Mouse (Mus musculus): ENCODE measurements around the gene Hip1r.

Gene Hip1r

DNA sequence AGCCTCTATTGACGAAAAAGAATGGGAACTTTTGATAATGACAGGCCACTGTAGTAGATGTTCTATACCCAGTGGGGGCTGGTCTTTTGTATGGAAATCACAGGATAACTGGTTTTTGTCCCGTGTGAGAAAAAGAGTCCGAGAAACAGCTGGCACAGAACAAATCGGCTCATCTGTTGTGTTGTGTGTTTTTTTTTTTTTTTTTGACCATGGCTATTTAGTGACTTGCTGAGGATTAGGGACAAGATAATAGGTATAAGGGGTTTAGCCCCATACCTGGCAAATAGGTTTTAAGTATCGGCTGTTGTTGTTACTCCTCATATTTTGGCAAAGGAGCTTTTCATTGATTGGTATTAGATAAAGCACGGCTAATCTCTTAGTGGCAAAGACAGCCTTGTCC, 975 bp upstream of the Hip1r start:
- DNase-seq (ENCODE audit: extremely low spot score, low read depth, low spot score) = no peak

DNA sequence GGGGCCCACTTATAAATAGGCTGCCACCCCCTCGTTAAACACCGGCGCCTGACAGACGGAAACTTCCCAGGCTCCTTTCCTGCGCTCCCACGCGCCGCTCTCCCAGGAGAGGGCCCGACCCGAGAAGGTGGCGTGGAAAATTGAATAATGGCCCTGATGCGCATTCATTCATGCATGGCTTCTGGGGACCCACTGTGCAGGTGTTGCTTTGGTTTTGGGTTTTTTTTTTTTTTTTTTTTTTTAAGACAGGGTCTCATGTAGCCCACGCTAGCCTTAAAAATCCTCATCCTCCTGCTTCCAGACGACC, 704 bp downstream of the Hip1r start:
- DNase-seq (ENCODE audit: extremely low spot score, low read depth, low spot score) = no peak

DNA sequence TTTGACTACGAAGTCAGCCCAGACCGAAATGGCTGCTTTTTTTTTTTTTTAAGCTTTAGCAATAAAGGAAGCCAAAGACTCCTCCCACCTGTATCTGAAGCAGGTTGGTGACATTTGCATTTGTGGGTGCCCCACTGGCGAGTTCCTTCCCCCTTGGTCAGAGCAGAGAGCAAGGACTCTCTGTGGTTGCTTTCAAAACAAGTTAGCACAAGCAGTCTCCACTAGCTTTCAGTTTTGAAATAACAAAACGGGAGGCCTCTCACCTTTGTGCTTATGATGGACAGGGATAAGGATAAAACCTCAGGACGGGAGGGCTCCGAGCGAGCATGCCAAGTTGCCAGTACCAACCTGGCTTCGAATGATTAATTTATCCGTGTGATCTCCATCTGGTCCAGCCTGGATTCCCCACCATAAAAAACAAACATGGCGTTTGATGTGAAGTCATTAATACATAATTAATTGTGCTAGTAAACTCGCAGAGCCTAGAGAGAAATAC, 1.2 kb downstream of the Hip1r start:
- no peak for DNase-seq (ENCODE audit: extremely low spot score, low read depth, low spot score)

DNA sequence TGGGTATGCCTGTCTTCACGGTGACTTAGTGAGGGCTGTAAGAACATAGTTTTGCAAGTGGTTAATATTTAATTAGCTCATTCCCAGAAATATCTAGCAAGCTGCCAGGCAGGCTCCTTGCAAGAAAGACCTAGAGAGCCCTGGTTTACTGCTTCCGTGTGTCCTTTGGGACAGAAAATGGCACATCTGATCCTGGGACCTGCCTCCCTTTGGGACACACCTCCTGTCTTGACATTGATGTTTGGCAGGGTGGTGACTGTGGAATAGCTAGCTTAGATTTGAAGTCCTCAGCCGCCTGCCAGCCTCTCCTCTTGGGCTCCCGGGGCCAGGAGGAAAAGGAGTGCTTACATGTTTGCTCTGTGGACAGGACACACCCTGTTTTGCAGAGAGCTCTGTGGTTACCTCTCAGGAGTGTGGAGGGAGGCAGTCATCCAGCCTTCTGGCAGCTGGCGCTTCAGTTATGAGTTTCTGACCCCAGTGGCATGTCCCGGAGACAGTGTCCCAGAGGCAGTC, 2.3 kb downstream of the Hip1r start:
- no peak for DNase-seq (ENCODE audit: extremely low spot score, low read depth, low spot score)

DNA sequence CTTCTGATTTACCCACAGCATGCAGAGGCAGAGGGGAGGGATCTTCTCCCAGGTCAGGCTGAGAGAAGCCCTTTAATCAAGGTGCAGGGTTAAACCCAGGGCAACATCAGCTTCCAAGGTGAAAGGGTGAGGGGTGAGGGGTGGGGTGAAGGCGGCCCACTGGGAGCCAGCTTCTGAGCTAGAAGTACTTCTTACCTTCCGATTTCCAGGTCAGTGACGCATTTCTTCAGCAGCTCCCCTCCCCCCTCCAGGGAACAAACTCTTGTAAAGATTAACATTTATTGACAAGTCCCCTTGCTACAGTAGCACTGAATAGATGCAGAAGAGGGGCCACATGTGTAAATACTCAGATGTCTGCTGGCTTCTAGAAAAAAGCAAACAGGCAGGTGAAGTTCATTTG, 3.8 kb downstream of the Hip1r start:
- no peak for DNase-seq (ENCODE audit: extremely low spot score, low read depth, low spot score)

DNA sequence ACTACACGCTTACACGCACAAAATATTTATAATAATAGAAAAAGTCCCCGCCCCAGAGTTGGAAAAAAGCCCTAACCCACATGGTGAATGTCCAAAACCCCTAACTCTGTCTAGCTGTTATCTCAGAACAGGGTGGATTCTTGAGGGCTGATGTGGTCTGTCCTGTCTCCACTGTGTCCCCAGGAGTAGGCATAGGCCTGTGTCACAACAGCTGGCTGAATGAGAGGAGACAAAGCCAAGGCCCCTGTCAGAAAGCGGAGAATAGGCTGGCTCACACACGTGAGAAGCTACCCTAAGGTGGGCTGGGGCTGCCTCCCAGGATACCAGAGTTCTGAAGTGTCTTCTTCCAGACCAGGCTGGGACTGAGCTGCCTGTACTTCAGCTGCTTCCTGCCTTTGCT, 4.7 kb downstream of the Hip1r start:
- no peak for DNase-seq (ENCODE audit: extremely low spot score, low read depth, low spot score)

DNA sequence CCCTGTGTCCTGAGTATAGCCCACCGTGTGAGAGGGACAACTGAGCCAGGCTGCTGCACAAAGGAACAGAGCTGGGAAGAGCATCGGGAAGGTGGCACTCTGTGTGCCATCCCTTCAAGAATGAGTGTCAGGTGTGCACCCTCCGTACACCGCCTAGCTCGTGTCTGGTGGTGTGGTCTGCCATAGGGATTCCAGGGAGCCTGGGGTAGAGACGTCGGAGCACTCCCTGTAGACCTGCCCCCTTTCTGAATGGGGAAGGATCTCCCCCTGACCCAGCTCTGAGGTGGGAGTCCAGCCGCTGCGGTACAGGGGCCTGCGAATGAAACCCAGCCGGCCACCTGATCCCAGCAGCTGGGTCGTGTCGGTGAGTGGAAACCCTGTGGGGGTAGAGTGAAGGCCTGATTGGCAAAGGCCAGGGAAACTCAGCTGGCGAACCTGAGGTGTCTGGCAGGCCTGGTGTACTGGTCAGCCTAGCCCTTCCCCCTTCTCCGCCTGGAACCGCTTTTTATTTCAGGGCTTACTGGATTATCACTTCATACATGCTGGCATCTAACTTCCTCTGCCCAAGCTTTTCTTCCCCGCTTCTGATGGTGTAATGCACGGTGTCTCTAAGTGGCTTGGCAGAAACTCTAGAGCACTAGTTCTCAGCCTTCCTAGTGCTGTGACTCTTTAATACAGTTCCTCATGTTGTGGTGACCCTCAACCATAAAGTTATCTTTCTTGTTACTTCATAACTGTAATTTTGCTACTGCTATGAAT, 6.0 kb downstream of the Hip1r start:
- DNase-seq (ENCODE audit: extremely low spot score, low read depth, low spot score) = no peak

DNA sequence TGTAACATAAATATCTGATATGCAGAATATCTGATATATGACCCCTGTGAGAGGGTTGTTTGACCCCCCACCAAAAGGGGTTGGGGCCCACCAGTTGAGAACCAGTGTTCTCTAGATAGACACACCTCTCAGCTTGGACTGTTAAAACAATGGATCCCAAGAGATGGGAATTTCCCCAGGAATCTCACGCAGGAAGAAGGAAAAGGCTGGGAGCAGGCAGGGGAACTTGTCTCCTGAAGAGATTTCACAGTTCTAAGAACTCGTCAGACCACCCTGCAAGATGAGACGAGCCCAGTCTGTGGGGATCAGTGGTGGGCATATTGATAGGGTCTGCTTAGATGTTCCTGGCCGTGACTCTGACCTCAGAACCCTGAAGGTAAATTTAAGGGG, 6.5 kb downstream of the Hip1r start:
- no peak for DNase-seq (ENCODE audit: extremely low spot score, low read depth, low spot score)

DNA sequence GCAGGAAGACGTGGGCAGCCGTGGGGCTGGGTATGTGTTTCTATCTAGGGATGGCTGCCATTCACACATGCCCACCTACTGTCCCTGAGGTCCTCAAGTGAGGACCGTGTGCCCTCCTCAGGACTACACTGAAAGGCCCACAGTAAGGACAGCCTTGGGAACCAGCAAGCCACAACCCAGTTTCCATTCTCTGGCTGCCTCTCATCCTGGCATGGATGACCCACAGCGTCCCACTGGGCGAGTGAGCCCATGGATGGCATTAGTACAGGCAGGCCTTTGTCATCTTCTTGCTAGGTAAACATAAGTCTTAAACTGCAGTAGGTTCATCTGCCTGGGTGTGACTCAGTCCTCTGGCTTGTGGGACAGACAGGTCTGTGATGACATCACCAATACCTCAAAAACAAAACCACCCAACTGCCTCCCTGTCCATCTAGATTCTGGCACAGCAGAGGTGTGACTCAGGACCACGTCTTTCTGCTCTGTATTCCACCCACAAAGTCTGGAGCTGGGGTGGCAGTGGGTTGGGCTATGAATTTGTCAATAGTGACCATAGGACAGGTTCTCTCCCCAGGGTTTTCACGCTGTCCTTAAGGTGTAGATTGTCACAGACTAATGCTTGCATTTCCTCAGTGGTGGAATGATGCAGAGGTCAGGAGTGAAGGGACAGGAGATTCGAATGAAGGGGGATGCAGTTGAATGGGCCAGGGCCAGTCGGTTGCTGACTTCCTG, 7.3 kb downstream of the Hip1r start:
- no peak for DNase-seq (ENCODE audit: extremely low spot score, low read depth, low spot score)

DNA sequence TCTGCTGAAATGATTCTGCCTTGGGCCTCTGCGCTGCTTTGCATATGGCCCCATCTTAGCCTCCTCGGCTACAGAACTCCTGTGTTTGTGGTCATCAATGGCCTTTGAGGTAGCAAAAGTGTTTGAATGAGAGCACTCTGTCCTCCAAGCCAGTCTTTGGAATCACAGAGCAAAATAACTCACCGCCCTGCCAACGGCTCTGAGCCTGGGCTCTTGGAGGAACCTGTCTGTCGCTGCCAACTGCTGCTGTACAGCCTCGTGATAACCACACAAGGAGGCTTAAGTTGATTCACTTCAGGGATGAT, 7.8 kb downstream of the Hip1r start:
- DNase-seq (ENCODE audit: extremely low spot score, low read depth, low spot score) = no peak

DNA sequence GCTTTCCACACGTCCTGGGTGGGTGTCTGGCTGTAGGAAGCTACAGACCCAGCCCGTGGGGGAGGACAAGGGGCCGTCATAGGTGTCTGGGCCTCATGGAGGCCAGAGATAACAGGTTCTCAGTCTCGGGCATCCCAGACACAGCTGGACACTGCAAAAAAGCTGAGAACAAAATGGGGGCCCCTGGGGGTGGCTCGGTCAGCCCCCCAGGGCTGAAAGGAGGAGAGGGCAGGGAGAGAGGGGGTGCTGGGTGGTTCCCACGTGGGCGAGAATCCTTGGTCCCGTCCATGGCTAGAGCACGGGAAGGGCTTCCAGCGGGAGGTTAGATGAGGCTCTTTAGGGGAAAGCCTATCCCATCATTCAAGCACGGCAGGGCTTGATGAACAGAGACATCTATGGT, 9.4 kb downstream of the Hip1r start:
- DNase-seq (ENCODE audit: extremely low spot score, low read depth, low spot score) = no peak

DNA sequence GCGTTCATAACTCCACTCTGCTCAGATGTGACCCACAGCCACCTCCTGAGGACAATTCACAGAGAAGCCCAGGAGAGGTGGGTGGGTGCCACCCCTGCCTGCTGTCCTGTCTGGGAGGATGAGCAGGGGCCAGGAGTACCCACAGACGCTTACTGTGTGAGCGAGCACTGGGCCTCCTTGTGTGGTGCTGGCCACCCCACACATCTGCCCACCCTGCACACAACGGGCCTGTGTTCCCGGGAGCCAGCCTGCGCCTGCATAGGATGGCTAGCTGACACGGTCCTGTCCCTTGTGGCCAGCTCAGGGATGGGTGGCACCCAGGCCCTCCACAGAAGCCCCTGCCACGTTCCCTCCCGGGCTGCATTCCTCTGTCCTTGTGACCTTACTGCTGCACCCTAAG, 12.0 kb downstream of the Hip1r start:
- DNase-seq (ENCODE audit: extremely low spot score, low read depth, low spot score) = no peak

DNA sequence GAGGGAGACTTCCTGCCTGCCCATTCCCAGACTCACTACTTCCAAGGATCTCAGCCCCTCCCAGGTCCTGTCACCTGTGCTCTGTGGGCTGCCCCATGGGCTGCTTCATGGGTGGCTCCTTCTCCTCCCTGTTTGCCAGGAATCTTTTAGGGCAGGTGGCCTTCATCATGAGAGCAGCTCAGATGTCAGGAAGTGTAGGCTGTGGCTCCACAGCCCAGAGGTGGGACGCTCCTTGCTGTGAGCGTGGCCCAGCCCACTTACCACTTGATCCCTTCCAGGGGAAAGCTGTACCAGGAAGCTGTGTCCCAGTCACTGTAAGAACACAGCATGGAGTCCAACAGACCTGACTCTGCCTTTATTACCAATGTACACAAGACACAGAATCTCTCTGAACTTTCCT, 13.5 kb downstream of the Hip1r start:
- DNase-seq (ENCODE audit: extremely low spot score, low read depth, low spot score) = no peak

DNA sequence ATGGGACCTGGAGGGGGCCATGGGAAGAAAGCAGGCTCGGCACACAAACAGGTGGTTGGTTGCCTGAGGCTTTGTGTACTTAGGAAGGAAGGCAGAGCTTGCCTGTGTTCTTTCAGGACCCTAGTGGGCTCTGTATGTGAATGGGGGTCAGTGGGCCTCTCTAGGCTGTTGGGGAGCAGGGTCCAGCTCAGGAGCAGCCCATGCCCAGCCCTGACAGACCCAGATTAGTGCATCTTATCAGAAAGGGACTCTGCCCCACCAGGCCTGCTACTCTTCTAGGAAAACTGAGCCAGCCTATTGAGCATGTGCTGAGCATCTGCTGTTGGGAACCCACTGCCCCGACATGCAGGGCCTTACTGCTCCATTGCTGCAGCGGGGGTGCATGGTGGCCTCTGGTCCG, 14.1 kb downstream of the Hip1r start:
- no peak for DNase-seq (ENCODE audit: extremely low spot score, low read depth, low spot score)

DNA sequence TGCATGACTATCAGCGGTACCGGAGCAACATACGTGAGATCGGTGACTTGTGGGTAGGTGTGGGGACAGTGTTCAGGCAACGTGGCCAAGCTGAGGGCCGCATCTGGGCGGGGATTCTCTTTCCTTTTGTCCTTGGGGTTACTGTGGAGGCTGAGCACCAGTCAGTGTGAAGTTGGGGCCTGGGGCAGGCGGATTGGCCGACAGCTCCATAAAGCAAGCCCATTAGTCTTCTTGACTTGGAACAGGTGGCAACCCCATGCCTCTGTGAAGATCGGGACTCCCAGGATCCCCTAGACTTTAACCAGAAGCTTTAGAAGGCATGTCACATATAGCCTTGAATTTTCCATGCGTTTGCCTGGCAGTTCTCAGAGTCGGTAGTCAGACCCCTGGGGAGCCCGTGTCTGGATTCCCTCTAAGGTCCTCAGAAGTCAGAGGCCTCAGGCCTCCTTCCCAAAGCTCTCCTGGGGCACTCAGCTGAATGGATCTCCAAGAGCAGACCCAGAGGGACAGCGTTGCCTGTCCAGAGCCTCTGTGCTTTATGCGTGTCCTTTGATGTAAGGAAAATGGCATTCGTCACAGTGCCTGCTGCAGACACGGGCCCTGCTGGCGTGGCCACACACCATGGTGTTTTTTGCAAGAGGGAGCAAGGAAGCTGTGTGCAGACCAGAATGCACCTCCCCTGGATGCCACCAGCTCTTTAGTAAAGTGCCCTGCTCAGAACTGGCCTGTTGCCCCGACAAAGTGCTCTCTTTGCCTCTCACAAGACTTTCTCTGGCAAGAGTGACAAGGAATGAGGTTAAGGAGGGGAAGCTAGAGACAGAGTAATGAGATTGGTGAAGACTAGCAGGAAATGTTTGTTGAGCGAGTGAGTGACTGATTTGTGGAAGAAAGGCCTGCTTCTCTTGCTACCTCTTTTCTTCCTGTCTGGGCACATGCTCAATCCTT, 16.8 kb downstream of the Hip1r start:
- no peak for DNase-seq (ENCODE audit: extremely low spot score, low read depth, low spot score)

DNA sequence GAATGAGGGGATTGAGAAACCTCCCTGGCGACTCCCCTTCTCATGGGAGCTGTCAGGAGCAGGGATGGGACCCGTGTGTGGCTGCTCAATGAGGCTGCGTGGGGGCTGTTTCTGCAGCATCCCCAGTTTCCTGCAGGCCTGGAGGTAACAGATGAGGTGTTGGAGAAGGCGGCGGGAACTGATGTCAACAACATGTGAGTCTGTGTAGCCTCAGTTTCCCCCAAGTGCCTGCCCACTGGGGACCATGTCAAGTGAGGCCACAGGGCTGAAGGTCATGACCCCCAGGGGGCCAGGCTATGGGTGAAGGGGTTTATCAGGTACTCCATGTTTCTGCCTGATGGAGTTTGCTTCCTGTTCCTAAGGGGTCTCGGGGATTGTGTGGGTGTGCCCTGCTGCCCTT, 17.9 kb downstream of the Hip1r start:
- DNase-seq (ENCODE audit: extremely low spot score, low read depth, low spot score) = no peak

DNA sequence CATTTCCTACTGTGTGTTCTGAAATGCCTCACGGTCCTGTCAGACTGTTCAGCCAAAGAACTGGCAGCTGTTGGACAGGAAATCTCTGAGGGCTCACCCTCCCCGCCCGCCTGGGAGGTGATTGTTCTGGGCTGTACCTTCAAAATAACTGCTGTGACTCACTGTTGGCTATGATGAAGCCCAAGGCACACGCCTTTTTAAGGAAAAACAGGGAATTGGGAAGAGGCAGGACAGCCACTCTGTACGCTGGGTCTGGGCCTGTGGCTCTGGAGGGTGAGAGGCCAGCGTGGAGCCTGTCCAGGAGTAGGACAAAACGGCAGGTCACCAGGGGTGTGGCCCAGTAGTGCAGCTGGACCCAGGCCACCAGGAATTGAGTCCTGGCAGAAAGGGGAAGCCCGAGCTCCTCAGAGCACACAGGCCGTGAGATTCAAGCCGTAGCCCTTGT, 18.8 kb downstream of the Hip1r start:
- no peak for DNase-seq (ENCODE audit: extremely low spot score, low read depth, low spot score)

DNA sequence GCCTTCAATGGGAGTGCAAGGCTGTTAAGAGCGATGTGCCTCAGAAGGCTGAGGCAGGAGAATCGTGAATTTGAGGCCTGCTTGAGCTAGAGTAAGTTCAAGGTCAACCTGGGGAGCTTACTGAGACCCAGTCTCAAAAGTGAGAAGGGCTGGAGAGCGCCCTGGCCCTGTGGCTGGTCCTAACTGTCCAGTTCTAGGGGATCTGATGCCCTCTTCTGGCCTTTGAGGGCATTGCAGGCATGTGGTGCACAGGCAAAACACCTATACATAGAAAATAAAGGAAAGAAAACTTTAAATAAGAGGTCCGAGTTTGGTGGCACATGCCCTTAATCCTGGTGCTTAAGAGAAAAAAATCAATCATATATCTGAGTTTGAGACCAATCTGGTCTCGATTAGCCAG, 19.4 kb downstream of the Hip1r start:
- DNase-seq (ENCODE audit: extremely low spot score, low read depth, low spot score) = peak; percentile 58

DNA sequence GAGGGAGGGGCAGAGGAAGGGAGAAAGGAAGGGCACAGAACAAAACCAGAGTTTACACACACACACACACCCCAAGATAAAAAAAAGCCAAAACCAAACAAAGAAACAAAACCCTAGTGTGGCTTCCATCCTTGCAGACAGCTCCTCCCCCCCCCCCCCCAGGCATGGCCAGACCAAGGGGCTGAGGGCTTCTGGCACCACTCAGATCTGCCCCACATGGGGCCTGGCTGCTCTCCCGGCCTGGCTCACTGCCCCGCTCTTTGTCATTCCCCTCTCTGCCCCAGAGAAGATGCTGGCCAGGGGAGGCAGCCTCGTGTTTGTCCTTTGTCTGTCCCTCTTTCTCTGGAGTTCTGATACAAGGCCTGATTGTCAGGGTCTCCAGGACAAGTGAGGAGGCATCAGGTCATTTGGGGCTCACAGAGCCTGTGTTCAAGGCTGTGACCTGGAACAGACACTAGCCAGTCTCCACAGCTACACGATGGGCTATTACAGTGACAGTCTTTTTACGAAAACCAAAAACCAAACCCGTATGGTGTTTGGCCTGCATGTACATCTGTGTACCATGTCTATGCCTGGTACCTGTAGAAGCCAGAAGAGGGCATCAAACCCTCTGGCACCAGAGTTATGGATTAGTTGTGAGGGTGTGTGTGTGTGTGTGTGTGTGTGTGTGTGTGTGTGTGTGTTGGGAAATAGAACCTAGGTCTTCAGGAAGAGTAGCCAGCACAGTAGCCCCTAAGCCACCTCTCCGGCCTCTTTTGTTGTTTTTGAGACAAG, 20.0 kb downstream of the Hip1r start:
- DNase-seq (ENCODE audit: extremely low spot score, low read depth, low spot score) = no peak

DNA sequence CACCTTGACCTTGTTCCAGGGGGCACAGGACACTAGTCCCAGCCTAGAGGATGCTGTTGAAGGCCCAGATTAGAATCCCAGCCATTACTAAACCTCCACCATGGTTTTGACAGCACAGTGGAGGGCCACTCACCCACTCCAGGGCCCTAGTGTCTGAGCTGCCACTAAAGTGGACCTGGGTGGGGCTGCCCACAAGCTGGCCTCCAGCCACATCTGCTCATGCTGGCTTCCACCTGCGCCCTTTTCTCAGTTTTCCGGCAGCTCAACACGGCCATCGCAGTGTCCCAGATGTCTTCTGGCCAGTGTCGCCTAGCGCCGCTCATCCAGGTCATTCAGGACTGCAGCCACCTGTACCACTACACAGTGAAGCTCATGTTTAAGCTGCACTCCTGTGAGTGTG, 21.0 kb downstream of the Hip1r start:
- no peak for DNase-seq (ENCODE audit: extremely low spot score, low read depth, low spot score)

DNA sequence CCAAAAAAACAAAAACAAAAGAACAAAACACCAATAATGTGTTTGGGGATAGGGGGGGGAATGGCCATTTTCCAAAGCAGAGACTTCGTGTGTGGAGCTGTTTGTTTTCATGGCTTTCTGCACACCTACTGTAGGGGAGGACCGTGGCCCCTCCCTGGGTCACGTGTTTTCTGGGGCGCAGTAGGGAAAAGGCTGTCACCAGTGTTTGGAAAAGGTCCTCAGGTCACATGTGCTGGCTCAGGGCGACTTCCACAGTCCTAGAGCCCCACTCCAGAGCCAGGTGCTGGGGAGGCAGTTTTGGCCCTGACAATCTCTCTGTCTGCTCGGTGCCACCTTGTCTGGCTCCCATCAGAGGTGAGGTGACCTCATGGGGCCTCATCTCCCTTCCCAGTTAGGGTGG, 22.0 kb downstream of the Hip1r start:
- no peak for DNase-seq (ENCODE audit: extremely low spot score, low read depth, low spot score)
